Mouse (Mus musculus): Measurements from ENCODE around the gene Gsto1.

The Gsto1 gene

GRCm38 (mm10) chr19:47890489-47891130, 35.8 kb downstream of the Gsto1 start:
- peak; percentile 72 for DNase-seq (ENCODE audit: low read depth)

GRCm38 (mm10) chr19:47891562-47892312, 37.0 kb downstream of the Gsto1 start:
- DNase-seq (ENCODE audit: low read depth), result no peak

GRCm38 (mm10) chr19:47893092-47893491, 38.3 kb downstream of the Gsto1 start:
- no peak for DNase-seq (ENCODE audit: low read depth)

GRCm38 (mm10) chr19:47898472-47899079, 43.8 kb downstream of the Gsto1 start:
- DNase-seq (ENCODE audit: low read depth), result peak; percentile 45

GRCm38 (mm10) chr19:47900012-47900411, 45.2 kb downstream of the Gsto1 start:
- peak; percentile 57 for DNase-seq (ENCODE audit: low read depth)

GRCm38 (mm10) chr19:47900558-47900957, 45.8 kb downstream of the Gsto1 start:
- DNase-seq (ENCODE audit: low read depth), result no peak

GRCm38 (mm10) chr19:47902316-47903201, 47.8 kb downstream of the Gsto1 start:
- DNase-seq (ENCODE audit: low read depth), result no peak

GRCm38 (mm10) chr19:47903679-47904078, 48.9 kb downstream of the Gsto1 start:
- DNase-seq (ENCODE audit: low read depth), result no peak

GRCm38 (mm10) chr19:47905081-47905480, 50.3 kb downstream of the Gsto1 start:
- no peak for DNase-seq (ENCODE audit: low read depth)

GRCm38 (mm10) chr19:47905603-47906002, 50.8 kb downstream of the Gsto1 start:
- DNase-seq (ENCODE audit: low read depth), result no peak

GRCm38 (mm10) chr19:47907596-47907995, 52.8 kb downstream of the Gsto1 start:
- no peak for DNase-seq (ENCODE audit: low read depth)

- peak; percentile 30 for DNase-seq (ENCODE audit: low read depth)
These were observed 54.2 kb downstream of the Gsto1 start for GRCm38 (mm10) chr19:47908961-47909371.

GRCm38 (mm10) chr19:47909387-47910116, 54.8 kb downstream of the Gsto1 start:
- peak; percentile 66 for DNase-seq (ENCODE audit: low read depth)

GRCm38 (mm10) chr19:47910117-47910618, 55.4 kb downstream of the Gsto1 start:
- DNase-seq (ENCODE audit: low read depth), result peak; percentile 74

GRCm38 (mm10) chr19:47910751-47911150, 56.0 kb downstream of the Gsto1 start:
- DNase-seq (ENCODE audit: low read depth), result peak; percentile 57

- no peak for DNase-seq (ENCODE audit: low read depth)
These were observed 58.6 kb downstream of the Gsto1 start for GRCm38 (mm10) chr19:47913344-47913743.

GRCm38 (mm10) chr19:47914191-47914590, 59.4 kb downstream of the Gsto1 start:
- DNase-seq (ENCODE audit: low read depth), result no peak

Data from induced T-regulatory cell, adult 2 months (primary cell).